Mouse (Mus musculus): ENCODE results near the gene Cldn10.
"Not testable (repeated sequence)": the region's sequence is repeated elsewhere in the genome, so short reads cannot be mapped to it uniquely, and the experiment has no call there.

Cldn10 gene

DNA sequence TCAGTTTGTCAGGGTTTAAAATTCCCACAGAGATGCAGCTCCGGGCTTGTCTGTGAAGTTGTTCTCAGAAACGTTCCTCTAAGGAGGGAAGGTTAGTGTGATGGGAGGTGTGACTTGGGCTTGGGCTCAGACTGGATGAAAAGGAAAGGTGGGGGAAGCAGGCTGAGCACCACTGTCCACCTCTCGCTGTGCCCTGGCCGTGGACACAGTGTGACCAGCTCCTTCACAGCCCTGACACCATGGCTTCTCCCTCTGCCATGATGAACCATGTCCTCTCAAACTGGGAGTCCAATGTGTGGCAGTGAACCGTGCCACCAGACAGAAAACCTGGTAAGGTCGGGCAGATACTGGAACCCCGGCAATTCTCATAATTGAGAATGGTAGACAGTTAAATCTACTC lies 6.1 kb upstream of the Cldn10 start:
- CTCF ChIA-PET, result no interaction called here

DNA sequence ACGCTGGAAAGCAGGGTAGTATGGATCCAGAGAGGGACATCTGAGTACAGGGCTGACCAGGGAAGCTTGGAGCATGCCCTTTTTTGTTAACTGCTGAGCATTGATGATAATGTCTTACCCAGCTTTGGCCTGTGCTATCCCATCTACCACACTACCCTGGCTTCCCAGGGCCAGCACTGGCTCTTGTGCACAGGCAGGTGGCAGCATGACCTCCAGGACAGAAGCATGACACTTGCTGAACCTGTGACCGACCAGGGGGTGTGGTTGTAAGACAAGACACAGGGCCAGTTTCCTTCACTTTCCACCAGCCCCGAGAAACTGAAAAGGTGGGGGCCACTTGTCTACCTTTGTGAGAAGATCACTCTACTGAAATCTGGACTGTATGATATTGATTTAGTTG lies 5.5 kb upstream of the Cldn10 start:
- CTCF ChIA-PET, result no interaction called here

DNA sequence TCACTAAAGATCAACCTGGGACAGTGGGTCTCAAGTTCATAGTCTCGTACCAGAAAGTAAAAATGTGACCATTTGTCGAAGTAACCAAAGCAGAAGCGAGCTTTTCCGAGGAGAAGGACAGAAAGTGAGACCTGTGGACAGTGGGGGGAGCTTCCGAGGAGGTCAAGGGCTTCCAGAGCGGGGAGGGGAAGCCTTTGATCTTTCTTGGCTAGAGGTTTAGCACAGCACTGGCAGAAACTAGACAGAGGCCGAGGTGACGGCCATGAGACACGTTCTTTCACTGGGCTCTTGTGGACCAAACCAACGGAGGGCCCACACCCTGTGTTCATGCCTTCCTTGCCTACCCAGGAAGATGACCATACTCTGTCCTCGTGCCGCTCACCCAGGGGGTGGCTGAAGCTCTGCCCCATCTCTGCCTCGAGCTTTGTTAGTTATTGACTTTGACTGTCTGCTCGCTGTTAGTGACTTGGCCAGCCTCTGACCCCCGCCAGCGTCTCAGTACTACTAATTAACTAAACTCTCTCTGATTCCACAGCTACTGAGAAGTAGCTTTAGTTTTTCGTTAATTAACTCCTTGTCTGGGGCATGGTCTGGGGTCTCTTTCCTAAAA lies 4.3 kb upstream of the Cldn10 start:
- CTCF ChIA-PET, result interaction anchor here (0.6 kb wide), 1 partner anchor 19 kb away, joined by 5 read pairs; no protein-coding TSS in a partner anchor

DNA sequence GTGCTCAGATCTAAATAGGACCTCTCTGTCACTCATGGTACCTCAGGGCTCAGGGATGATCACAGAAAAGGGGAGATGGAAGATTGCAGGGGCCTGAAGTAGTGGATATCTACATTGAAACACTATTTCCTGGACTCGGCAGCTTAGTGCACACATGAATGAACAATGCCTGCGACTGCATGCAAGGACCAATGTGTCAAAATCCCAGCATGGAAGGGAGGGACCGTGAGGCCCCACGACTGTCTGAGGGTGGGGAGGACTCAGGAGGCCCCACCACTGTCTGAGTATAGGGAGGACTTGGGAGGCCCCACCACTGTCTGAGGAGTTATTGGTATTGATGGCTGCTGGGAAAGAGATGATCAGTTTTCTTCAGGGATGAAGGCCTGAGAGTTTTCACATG lies 2.5 kb downstream of the Cldn10 start:
- CTCF ChIA-PET, result no interaction called here

DNA sequence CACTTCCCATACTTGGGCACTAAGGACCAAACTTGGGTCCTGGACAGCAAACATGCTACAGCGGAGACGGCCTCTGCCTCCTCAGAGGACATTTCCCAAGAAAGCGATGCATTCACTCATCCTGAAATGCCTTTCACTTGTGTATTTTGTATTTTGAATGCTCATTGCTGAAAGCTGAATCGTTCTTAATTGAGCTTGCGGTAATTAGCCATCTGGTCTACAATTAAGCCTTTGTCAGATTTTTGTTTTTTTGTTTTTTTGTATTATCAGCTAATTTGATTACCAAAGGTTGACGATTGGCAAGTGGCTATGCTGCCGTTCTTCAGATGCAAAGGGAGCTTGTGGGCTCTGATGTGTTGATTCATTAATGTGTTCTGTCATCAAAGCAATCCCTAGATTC lies 5.2 kb downstream of the Cldn10 start:
- CTCF ChIA-PET, result no interaction called here

DNA sequence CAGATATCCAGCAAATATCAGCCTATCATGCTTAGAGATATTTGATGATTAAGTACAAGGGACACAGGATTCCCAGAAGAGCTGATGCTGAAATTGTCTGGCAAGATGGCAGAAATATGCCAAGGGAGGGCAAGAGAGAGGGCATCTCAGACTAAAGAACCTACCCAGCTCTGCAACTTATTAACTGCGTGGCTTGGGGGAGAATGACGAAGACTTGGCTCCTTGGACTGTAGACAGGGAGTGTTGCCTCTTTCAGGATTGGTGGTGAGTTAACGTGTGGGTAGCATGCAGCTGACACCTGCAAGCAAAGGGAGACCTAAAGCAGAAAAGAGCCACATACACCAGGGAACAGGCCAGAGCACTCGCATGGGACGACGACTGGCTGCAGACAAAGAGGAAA lies 5.7 kb downstream of the Cldn10 start:
- CTCF ChIA-PET, result no interaction called here

DNA sequence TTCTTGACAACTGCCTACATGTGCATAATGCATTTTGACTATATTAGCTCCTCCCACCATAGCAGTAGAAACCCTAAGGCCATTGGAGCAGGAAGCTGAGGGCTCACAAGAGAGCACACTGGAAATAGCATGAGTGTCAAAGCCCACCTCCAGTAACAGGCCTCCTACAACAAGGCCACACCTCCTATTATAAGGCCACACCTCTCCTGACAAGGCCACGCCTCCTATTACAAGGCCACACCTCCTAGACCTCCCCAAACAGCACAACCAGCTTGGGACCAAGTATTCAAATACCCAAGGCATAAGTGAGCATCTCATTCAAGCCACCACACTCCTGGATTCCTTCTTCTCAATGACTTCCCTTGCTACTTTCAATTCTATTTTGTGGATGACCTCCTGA lies 6.5 kb downstream of the Cldn10 start:
- CTCF ChIA-PET, result no interaction called here

DNA sequence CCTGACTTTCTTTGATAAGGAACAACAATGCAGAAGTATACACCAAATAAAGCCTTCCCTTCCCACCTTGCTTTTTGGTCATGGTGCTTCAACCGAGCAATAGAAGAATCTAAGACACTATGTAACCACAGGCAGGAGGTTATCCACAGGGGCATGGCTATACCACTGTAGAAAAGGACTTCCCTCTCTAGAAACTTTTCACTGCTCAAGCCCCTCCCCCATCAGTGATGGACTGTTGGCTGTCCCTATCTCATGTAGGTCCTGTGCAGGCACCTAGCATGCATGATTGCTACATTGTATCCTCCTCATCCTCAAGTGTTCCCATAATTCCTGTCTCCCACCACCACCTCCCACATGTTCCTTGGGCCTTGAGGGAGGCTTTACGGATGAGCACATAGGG lies 7.2 kb downstream of the Cldn10 start:
- CTCF ChIA-PET, result no interaction called here

DNA sequence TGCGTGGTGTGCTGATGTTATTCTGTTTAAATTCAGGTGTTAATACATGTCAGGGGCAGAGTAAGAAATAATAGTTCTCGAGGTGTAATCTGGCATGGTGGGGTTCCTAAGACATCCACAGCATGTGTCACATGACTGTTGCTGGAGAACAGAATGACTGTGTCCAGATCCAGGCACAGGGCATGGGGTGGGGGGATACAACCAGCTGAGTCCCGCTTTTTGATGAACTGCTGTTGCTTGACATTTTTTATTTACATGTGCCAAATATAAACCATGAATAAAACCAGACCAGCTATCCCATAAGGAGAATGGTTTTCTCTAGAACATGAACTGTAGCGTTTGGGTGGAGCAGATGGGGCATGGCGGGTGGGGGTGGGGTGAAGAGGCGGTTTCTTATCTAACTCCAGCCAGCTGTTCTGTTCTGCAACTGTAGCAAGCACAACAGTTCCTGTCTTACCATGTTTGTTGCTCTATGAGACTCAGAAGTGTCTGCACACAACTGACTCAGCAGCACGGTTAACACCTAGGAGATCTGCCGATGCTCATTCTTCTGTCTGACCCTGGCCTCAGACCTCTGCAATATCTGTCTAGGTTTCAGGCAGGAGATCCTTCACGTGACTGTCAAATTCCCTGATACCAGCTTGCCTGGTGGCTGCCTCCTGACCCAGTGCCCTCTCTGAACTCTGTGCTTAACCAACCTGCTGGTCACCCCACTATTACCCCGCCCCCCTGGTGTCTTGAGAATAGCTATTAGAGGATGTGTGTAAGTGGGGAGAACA lies 8.4 kb downstream of the Cldn10 start:
- CTCF ChIA-PET, result interaction anchor here (0.5 to 0.7 kb wide), 2 partner anchors 18 to 211 kb away, joined by 3 to 4 read pairs; no protein-coding TSS in a partner anchor

DNA sequence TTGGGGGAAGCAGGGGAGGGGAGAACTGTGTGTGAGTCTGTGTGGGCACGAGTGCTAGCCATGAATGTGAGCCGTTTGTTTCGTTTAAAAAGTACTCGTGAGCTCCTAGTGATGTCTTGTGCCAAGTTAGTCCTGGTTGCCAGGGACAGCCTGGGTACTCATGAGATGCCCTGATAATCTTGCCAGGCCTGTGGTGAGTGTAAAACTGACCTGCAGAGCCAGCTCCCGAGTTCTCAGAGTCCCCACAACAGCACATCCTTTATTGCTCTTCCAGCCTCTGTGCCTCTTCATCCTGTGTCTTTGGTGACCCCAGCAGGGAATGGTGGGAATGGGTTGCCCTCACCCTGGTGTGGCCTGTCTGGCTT lies 9.0 kb downstream of the Cldn10 start:
- CTCF ChIA-PET, result no interaction called here

DNA sequence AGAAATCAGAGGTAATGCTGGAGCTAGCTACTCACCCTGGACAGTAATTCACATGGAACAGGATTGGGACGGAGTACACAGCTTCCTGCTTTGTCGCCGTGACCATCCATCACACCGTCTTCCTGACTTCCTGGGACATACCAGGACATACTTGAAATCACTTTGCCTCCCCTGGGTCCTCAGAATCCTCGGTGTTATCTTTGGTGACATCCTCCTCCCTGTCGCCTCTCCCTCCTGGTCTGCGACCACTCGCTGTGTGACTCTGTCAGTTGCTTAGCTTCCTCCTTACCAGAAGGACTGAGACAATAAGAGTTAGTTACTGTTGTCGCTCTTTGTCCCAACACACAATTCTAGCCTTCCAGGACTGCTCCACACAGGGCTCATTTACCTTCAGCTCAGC lies 9.6 kb downstream of the Cldn10 start:
- CTCF ChIA-PET, result no interaction called here

DNA sequence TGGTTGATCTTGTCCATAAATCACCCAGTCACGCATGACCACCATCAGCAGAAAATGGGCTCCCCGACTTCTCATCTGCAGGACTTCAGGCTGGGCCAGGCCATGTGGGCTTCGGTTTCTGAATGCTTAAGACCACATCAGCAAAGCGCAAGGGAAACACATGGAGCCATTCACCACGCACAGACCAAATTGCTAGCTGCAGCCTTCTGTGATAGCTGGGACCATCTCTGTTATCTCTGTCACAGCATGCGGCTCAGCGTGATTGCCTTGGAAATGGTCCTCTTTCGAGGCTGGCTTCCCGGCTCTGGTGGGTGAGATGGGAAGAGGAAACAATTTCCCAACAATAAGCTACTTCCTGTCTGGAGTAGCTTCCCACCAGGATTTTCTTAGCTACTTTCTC lies 12.2 kb downstream of the Cldn10 start:
- CTCF ChIA-PET, result no interaction called here

DNA sequence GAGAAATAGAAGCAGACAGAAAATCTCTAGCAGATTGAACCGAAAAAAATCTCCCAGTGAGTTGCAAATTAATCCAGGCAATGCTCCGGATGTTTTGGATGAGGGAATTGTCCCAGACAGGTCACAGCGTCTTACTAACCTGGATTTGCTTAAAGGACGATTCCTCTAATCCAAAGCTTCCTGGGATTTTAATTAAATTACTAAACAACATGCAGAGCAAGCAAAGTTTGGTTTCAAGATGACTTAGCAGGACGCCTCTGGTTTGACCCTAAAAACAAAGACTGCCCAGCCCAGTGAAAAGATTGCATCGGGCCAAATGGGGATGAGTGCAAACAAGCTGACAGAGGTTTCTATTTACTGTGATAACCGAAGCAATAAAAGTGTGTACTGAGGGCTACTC lies 16.2 kb downstream of the Cldn10 start:
- CTCF ChIA-PET, result no interaction called here

DNA sequence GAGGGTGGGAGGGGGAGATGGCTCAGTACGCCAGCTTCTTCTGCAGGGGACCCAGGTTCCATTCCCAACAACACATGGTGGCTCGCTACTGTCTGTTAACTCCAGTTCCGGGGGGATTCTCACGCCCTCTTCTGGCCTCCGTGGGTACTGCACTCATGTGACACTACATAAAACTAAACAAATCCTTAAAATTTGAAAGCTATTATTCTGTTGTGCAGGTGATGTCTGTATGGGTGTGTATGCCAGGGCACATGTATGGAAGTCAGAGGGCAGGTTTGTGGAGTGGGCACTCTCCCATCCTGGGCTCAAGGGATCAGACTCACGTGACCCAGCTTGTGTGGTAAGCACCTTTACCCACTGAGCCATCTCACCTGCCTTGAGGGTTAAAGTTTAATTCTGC lies 16.6 kb downstream of the Cldn10 start:
- CTCF ChIA-PET, result no interaction called here

DNA sequence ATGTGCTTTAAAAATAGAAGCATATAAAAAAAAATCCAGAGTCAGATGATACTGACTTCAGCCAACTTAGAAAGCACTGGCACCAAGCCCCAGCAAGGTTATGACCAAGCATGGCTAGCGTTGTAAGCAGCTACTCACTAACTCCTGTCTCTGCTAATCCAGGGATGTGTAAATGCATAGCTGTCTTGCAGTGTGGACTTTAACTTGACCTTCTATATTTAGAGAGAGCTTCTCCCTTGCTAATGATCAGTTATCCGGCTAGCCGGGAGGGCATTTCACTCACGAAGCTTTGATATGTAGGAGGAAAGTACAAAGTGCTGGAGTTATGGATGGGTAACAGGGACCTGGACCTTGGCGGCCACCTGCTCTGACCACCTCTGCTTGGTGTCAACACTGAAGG lies 19.9 kb downstream of the Cldn10 start:
- CTCF ChIA-PET, result no interaction called here

DNA sequence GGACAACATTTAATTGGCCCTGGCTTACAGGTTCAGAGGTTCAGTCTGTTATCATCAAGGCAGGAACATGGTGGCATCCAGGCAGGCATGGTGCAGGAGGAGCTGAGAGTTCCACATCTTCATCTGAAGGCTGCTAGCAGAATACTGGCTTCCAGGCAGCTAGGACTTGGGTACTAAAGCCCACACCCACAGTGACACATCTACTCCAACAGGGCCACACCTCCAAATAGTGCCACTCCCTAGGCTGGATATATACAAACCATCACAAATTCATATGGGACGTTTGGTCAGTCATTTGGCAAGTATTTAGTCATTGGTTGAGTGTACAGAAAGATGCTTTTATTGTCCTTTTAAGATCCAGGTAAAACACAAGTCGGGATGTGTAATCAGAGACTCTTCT lies 20.5 kb downstream of the Cldn10 start:
- CTCF ChIA-PET, result not testable (repeated sequence)

DNA sequence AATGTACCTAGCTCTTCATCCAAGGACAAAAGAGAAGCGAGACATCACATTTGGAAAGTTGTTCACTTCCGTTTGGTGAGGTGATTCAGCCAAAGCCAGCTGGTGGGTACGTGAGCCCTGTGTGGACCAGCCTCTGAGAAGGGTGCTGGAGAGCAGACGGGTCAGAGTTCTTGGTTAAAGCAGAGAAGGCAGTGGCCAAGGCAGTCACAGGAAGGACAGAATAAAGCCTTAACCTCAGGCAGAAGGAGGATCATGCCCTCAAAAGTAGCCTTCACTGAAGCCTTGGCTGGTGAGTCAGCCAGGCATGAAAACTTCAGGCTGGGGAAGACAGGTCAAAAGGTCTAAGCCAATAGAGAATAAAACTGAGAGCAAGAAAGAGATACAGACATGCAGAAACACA lies 22.0 kb downstream of the Cldn10 start:
- CTCF ChIA-PET, result interaction anchor here (0.6 kb wide), 1 partner anchor 11 kb away, joined by 3 read pairs; no protein-coding TSS in a partner anchor

DNA sequence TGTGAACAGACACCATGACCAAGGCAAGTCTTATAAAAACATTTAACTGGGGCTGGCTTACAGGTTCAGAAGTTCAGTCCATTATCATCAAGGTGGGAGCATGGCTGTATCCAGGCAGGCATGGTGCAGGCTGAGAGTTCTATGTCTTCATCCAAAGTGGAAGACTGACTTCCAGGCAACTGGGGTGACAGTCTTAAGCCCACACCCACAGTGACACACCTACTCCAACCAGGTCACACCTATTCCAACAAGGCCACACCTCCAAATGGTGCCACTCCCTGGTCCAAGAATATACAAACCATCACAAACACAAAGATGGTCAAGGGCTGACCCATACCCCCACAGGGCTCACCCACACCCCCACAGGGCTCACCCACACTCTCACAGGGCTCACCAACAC lies 23.5 kb downstream of the Cldn10 start:
- CTCF ChIA-PET, result not testable (repeated sequence)

DNA sequence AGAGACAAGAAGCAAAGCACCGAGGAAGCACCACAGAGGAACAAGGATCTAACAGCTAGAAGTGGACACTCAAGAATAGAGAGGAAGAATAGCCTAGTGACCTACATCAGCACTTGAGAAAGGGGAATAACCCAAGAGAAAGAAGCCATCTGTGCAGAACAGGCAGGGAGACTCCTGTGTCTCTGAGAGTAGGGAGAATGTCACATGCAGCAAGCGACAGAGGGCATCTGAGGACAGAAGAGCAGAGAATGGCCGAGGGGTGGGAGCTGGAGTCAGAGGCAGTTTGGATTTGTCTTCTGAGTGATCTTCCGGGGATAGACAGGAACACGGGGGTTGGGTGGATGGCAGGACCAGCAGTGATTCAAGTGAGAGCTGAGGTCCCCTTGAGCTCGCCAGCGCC lies 25.4 kb downstream of the Cldn10 start:
- CTCF ChIA-PET, result no interaction called here

DNA sequence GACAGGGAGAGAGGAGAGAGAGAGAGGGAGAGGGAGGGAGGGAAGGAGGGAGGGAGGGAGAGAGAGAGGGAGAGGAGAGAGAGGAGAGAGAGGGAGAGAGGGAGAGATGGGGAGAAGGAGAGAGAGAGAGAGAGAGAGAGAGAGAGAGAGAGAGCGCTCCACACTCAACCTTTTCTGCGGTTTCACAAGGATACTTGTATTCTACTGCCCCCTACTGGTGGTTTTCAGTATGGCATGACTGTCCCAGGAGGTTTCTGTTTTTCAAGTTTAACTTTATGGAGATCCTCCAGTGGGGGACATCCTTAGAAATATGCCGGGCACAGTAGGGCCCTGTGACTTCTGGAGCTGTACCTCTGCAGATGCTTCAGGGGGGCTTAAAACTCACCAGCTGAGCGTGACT lies 28.8 kb downstream of the Cldn10 start:
- CTCF ChIA-PET, result interaction anchor here (0.5 kb wide), 1 partner anchor 11 kb away, joined by 3 read pairs; no protein-coding TSS in a partner anchor

DNA sequence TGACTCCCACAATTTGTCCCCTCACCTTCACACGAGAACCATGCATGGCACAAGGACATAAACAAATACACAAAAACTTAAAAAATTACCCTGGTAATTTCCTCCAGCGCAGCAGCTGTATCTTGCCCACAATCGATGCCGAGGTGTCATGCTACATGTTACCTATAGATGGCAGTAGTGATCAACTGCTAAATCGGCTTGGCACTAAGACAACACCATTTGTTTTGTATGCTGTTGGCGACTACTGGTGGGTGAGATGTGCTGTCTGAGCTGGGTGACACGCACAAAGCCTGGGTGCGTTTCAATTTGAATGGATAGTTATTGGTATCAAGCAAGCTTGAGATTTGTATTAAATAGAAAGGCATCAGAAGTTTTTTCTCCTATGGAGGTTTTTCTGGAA lies 32.4 kb downstream of the Cldn10 start:
- CTCF ChIA-PET, result interaction anchor here (1.0 to 1.2 kb wide), 4 partner anchors 30 to 104 kb away, joined by 3 to 6 read pairs (median 4); no protein-coding TSS in a partner anchor

DNA sequence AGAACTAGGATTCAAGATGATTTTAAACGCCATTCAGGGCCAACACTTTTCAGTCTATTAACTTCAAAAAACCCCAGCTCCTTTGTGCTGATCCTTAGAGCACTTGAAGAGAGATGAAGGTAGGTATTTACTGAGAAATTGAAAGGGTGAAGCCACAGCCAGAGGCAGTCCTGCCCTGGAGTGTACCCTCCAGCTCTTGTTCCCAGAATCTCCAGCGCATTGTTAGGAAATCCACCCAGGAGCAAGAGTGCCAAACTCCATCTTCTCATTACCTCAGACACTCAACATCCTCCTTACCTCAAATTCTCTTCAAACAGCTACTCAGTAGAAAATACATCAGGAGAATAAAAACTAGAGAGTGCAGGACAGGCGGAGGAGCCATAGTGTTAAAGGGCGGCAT lies 35.1 kb downstream of the Cldn10 start:
- CTCF ChIA-PET, result no interaction called here

DNA sequence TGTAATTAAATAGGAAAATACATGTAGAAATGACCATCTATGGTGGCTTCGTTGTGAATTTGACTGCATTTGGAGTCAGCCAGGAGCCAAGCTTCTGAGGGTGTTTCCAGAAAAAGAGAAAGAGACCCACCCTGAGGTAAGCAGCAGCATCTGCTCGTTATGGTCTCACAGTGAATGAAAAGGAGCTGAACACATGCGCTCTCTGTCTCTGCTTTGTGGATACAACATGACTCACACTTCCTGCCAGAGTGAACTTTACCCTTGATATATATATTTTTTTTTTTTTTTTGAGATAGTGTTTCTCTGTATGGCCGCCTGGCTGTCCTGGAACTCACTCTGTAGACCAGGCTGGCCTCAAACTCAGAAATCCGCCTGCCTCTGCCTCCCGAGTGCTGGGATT lies 35.6 kb downstream of the Cldn10 start:
- CTCF ChIA-PET, result no interaction called here

DNA sequence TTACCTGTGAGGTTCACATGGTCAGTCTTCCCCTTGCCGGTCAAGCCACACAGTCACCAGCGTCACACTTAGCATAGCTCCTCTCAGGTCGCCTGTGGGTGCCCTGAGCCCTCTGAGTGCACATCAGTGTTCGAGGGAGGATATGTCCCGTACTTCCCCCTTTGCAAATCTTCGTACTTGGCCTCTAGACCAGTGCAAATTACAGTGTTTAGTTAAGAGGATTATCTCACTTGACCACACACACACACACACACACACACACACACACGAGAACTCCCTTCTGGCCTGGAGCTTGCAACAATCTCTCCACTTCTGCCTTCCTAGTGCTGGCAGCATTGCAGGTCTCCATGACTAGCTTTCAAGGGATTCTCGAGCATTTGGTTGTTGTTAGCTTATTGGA lies 38.6 kb downstream of the Cldn10 start:
- CTCF ChIA-PET, result no interaction called here

All from spleen, embryonic (tissue).